Mouse (Mus musculus): ENCODE measurements around the gene Casz1.

DNA sequence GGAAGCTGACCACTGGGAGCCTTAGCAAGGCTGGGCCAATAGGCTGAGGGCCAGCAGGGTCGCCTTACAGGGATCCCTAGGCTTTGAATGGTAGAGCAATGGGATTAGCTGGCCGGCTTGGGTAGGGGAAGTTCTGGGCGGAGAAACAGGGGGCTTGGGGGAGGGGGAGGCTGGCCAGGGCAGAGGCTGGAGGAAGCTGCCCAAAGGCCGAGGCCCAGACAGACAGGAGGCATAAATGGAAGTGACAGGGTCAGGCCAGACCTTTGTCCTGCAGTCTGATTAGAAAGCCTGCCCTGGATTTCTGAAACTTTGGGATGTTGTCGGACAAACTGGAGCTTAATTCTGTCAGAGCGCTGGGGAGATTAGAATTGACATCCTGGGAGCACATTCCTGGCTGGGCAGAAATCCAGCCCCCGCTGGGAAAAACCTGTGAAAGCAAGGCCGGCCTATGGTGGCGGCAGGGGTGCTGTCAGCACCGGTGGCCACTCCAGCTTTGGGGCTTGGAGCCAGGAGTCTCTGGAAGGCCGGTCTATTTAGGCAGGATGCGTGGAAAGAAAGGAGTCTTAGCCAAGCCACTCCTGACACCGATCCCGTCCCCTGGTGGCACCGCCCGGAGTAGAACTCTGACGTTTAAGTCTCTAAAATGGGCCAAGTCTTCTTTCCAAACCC lies 76.9 kb downstream of the Casz1 start:
- no peak for TF ChIP-seq CTCF (IDR thresholded peaks at IDR 0.05; ENCODE audit: extremely low read depth, insufficient read length, insufficient replicate concordance, low read depth, low read length)
- no peak for TF ChIP-seq POLR2A (IDR thresholded peaks at IDR 0.05; ENCODE audit: low read depth, low read length)

All from small intestine, adult 2 months (tissue).